Mouse (Mus musculus) testis, adult 2 months (tissue): ENCODE measurements at regions not wholly inside any gene's neighbourhood (a gene's known extent, or its start where the extent isn't known, plus 50 kb on each side); places are given as distances from the start of the nearest gene placed in this dataset.
"Not testable (repeated sequence)": the region's sequence is repeated elsewhere in the genome, so short reads cannot be mapped to it uniquely, and the experiment has no call there.

Experiments used
- H3K27ac ChIP-seq: fragments of 200-500 bp; 2 replicates; pipeline ENCODE4 v1.5.1; 2012; ENCODE audit warnings: low read depth, low read length; ENCODE audit not compliant: control insufficient read depth, insufficient read depth
- H3K27me3 ChIP-seq: fragments of 200-500 bp; 2 replicates; pipeline ENCODE4 v1.6.1; 2012; ENCODE audit warnings: mild to moderate bottlenecking, low read length, moderate library complexity; ENCODE audit not compliant: control insufficient read depth, insufficient read depth
- H3K36me3 ChIP-seq: fragments of 200-500 bp; 2 replicates; pipeline ENCODE4 v1.6.1; 2012; ENCODE audit warnings: mild to moderate bottlenecking, low read length; ENCODE audit not compliant: control insufficient read depth, insufficient read depth
- H3K4me1 ChIP-seq: fragments of 200-500 bp; 2 replicates; pipeline ENCODE4 v1.6.1; 2012; ENCODE audit warnings: low read length; ENCODE audit not compliant: control insufficient read depth, insufficient read depth
- H3K4me3 ChIP-seq: fragments of 200-500 bp; 2 replicates; pipeline ENCODE4 v1.5.1; 2012; ENCODE audit warnings: low read depth, mild to moderate bottlenecking, low read length, moderate library complexity, mixed read lengths; ENCODE audit not compliant: control insufficient read depth
- CTCF ChIP-seq: fragments of 200-500 bp; IDR thresholded peaks from 2 replicates; pipeline ENCODE4 v1.5.1; 2012; ENCODE audit warnings: low read depth, mild to moderate bottlenecking, inconsistent platforms, low read length, moderate library complexity; ENCODE audit not compliant: control insufficient read depth, insufficient read depth, insufficient replicate concordance
- POLR2A ChIP-seq: fragments of 200-500 bp; IDR thresholded peaks from 2 replicates; pipeline ENCODE4 v1.6.1; 2012; ENCODE audit warnings: low read depth, mild to moderate bottlenecking, inconsistent platforms, low read length, moderate library complexity; ENCODE audit not compliant: control insufficient read depth

DNA sequence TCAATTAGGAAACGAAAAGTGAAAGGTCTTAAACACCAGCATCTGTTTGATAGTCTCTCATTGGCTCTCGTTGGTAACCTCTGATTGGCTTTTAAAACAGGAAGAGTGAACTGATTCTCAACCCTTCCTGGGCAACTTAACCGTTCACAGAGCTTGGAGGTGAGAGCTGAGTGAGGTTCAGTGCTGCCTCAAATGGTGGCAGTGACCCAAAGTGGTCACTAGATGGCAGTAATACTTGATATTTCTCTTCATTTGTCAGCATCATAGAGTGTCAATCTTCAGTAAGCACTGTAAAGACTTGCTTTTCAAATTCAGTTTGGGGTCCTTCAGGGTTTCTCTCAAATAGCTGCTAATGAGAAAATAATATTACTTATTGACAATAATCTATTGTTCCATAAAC lies 321.8 kb upstream of the Gdi2 start:
- H3K27ac ChIP-seq, H3K36me3 ChIP-seq, H3K27me3 ChIP-seq, H3K4me3 ChIP-seq, H3K4me1 ChIP-seq: not testable (repeated sequence)
- TF ChIP-seq CTCF = peak; percentile 13; the same call in 1 of the 2 replicates

DNA sequence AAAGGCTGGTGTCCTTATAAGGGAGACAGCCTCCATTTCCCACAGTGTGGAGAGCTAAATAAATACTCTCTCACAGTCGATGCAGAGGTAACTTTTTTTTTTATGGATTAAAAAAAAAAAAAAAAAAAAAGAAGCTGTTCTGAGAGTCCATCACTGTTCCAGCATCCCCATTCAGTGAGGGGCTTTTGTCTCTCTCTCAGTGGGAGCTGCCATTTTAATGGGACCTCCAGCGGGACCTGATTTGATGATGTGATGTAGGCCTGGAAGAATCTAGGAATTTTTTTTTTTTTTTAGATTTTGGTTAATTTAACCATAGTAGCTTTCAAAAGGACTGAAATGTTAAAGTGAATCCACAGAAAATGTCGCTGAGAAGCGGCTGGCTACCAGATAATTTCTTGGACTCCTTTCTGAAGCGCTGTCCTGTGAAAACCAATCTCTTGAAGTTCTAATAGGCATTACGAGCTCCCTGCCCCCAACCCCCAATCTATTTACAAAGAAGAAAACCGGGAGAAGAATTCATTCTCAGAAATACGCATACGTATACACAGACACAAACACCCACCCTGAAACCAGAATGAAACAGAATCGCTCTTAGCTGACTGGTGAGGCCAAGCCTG lies 316.8 kb upstream of the Gdi2 start:
- H3K27ac ChIP-seq, H3K4me3 ChIP-seq, H3K36me3 ChIP-seq, H3K4me1 ChIP-seq, H3K27me3 ChIP-seq: not testable (repeated sequence)

GRCm38 (mm10) chr13:3221622-3222021 lies 316.2 kb upstream of the Gdi2 start:
- Histone ChIP-seq H3K27ac (no peak overlapping the region), H3K36me3 (no peaks in the 10 kb centered on the region), H3K4me3 (no peak overlapping the region), H3K27me3 (no peaks in the 10 kb centered on the region), H3K4me1 (no peaks in the 10 kb centered on the region)
- no peak for TF ChIP-seq CTCF
- no peak for TF ChIP-seq POLR2A

DNA sequence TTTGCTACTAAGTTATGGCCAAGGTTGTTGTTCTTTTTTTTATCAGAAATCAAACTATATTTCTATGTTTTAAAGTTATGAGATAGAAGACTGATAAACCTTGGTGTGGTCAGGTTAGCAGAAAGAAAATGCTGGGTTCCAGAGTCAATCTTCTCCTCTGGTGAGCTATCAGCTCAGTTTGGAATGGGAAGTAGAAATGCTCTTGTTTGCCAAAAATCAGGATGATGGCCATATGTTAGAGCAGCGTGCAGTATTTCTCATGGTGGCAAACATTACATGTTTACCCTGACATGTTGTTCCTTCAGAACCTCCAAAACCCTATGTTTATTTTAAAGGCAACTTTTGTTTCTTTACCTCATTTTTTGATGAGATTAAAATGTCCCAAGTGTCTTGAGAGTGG lies 279.5 kb upstream of the Gdi2 start:
- Histone ChIP-seq H3K4me3 (no peak overlapping the region), H3K36me3 (no peaks in the 10 kb centered on the region), H3K27ac (no peak overlapping the region), H3K4me1 (no peaks in the 10 kb centered on the region), H3K27me3 (no peaks in the 10 kb centered on the region)
- TF ChIP-seq CTCF (no peak), POLR2A (no peak)

GRCm38 (mm10) chr13:3276130-3276529 lies 261.7 kb upstream of the Gdi2 start:
- not testable (repeated sequence) for H3K4me1 ChIP-seq, H3K27me3 ChIP-seq, H3K4me3 ChIP-seq, H3K36me3 ChIP-seq, H3K27ac ChIP-seq
